Mouse (Mus musculus) ES-E14 (cell line): ENCODE measurements around the gene Eml4. TPM values are rescaled to one million over a fixed set of nuclear protein-coding genes. Genes with fewer than 3 reads are reported as not detected.
A peak's percentile ranks its signal among the peaks of the same experiment; 100 is the strongest.

Source experiments
- DNase-seq: peaks from one replicate; pipeline ENCODE4 v3.0.0-alpha.2; 2013; ENCODE audit warnings: low read depth, low spot score
- H3K27ac ChIP-seq: 2 replicates; pipeline ENCODE4 v1.5.1; 2012; ENCODE audit warnings: low read depth, mild to moderate bottlenecking, low read length, moderate library complexity, mixed read lengths; ENCODE audit not compliant: poor library complexity, insufficient read depth, severe bottlenecking
- H3K36me3 ChIP-seq: 2 replicates; pipeline ENCODE4 v1.6.1; 2012; ENCODE audit warnings: mild to moderate bottlenecking, low read length, moderate library complexity, mixed read lengths; ENCODE audit not compliant: control insufficient read depth, poor library complexity, insufficient read depth, severe bottlenecking
- H3K4me1 ChIP-seq, 2 experiments: fragments of 150-350 bp in 1 of 2; sonication (generic) in 1 of 2; 2 replicates each; pipeline ENCODE4 v1.6.1; 2012; ENCODE audit warnings: low read length in 2 of 2, mild to moderate bottlenecking in 1 of 2, mixed read lengths in 1 of 2; ENCODE audit not compliant: control insufficient read depth in 2 of 2, insufficient read depth in 2 of 2, poor library complexity in 1 of 2
- H3K4me3 ChIP-seq, 2 experiments: fragments of 150-350 bp in 1 of 2; sonication (generic) in 1 of 2; 2 replicates each; pipeline ENCODE4 v1.5.1; 2012; ENCODE audit warnings: low read length in 2 of 2, low read depth in 1 of 2, mild to moderate bottlenecking in 1 of 2, mixed read lengths in 1 of 2; ENCODE audit not compliant: insufficient read depth in 1 of 2, poor library complexity in 1 of 2, severe bottlenecking in 1 of 2
- H3K9ac ChIP-seq: 2 replicates; pipeline ENCODE4 v1.6.1; 2012; ENCODE audit warnings: low read depth, mild to moderate bottlenecking, low read length, mixed read lengths; ENCODE audit not compliant: poor library complexity, insufficient read depth, severe bottlenecking
- H3K9me3 ChIP-seq: fragments of 150-350 bp; sonication (generic); 2 replicates; pipeline ENCODE4 v1.6.1; 2012; ENCODE audit warnings: low read depth, mild to moderate bottlenecking, low read length; ENCODE audit not compliant: control insufficient read depth, insufficient read depth
- CHD2 ChIP-seq: IDR thresholded peaks from 2 replicates; pipeline ENCODE4 v1.6.1; 2014; ENCODE audit warnings: mild to moderate bottlenecking, low read depth, low read length, inconsistent platforms
- HCFC1 ChIP-seq: IDR thresholded peaks from 2 replicates; pipeline ENCODE4 v1.6.1; 2012; ENCODE audit warnings: low read length, inconsistent platforms, borderline replicate concordance; ENCODE audit not compliant: insufficient read depth
- MAFK ChIP-seq: IDR thresholded peaks from 2 replicates; pipeline ENCODE4 v1.6.1; 2014; ENCODE audit warnings: mild to moderate bottlenecking, low read depth, low read length, inconsistent platforms; ENCODE audit not compliant: insufficient read depth
- ZC3H11A ChIP-seq: IDR thresholded peaks from 2 replicates; pipeline ENCODE4 v1.6.1; 2012; ENCODE audit warnings: low read depth, mild to moderate bottlenecking, inconsistent platforms, low read length, borderline replicate concordance
- ZNF384 ChIP-seq: IDR thresholded peaks from 2 replicates; pipeline ENCODE4 v1.6.1; 2012; ENCODE audit warnings: low read depth, low read length, inconsistent platforms
- in situ Hi-C, 2 experiments: fragments of 600-800 bp; cut with MboI; formaldehyde crosslinking; loops; one replicate each; pipeline ENCODE4 v1.15.1; 2025; ENCODE audit warnings: low sequenced_read_pairs in 2 of 2, inconsistent platforms in 1 of 2; ENCODE audit not compliant: unreplicated experiment in 2 of 2
- total RNA-seq: library from RNA; depleted of rRNA; stranded (reverse); fragments of 300-350 nt; gene quantifications from 2 replicates; pipeline ENCODE4 v1.2.3, GENCODE M21; 2012

Gene Eml4
- total RNA-seq, 1 experiment = 43.0 TPM

- Histone ChIP-seq H3K36me3 (no peaks in the 10 kb centered on the region), H3K4me1 (peaks cover 2 to 5% of the 10 kb centered on the region in 2 experiments; a peak in 2 of 4 replicates), H3K9me3 (no peaks in the 10 kb centered on the region), H3K9ac (no peak overlapping the region), H3K4me3 (no peak overlapping the region), H3K27ac (no peak overlapping the region)
- DNase-seq = no peak
- in situ Hi-C loops = no loop called here
- TF ChIP-seq ZC3H11A (no peak), HCFC1 (no peak), MAFK (no peak), CHD2 (no peak), ZNF384 (no peak)
Measured at GRCm38 (mm10) chr17:83379366-83379765, 28.6 kb downstream of the Eml4 start.

GRCm38 (mm10) chr17:83379791-83380190 lies 29.1 kb downstream of the Eml4 start:
- H3K9ac ChIP-seq = no peak overlapping the region
- TF ChIP-seq MAFK (no peak), ZC3H11A (no peak), HCFC1 (no peak), ZNF384 (no peak), CHD2 (no peak)
- DNase-seq = no peak
- H3K9me3 ChIP-seq = no peaks in the 10 kb centered on the region
- H3K27ac ChIP-seq = no peak overlapping the region
- no peaks in the 10 kb centered on the region for H3K36me3 ChIP-seq
- no peak overlapping the region for H3K4me3 ChIP-seq
- peaks cover 2 to 5% of the 10 kb centered on the region in 2 experiments; a peak in 2 of 4 replicates for H3K4me1 ChIP-seq
- in situ Hi-C loops = no loop called here

GRCm38 (mm10) chr17:83382752-83383151 lies 32.0 kb downstream of the Eml4 start:
- no peak overlapping the region for H3K27ac ChIP-seq
- H3K9me3 ChIP-seq = no peaks in the 10 kb centered on the region
- no peak overlapping the region for H3K4me3 ChIP-seq
- DNase-seq = no peak
- TF ChIP-seq HCFC1 (no peak), CHD2 (no peak), MAFK (no peak), ZC3H11A (no peak)
- in situ Hi-C loops = no loop called here
- no peaks in the 10 kb centered on the region for H3K36me3 ChIP-seq
- peaks cover 0 to 1% of the 10 kb centered on the region in 2 experiments; a peak in 1 of 4 replicates for H3K4me1 ChIP-seq
- H3K9ac ChIP-seq = no peak overlapping the region

GRCm38 (mm10) chr17:83384981-83385380 lies 34.2 kb downstream of the Eml4 start:
- DNase-seq = no peak
- Histone ChIP-seq H3K4me1 (no peaks in the 10 kb centered on the region), H3K9ac (no peak overlapping the region), H3K9me3 (no peaks in the 10 kb centered on the region), H3K27ac (no peak overlapping the region), H3K36me3 (no peaks in the 10 kb centered on the region), H3K4me3 (no peak overlapping the region)
- no peak for TF ChIP-seq HCFC1
- TF ChIP-seq ZNF384 = no peak
- TF ChIP-seq CHD2 = no peak
- TF ChIP-seq ZC3H11A = no peak
- no peak for TF ChIP-seq MAFK
- in situ Hi-C loops = no loop called here

GRCm38 (mm10) chr17:83387161-83387560 lies 36.4 kb downstream of the Eml4 start:
- no peaks in the 10 kb centered on the region for H3K36me3 ChIP-seq
- H3K4me1 ChIP-seq = no peaks in the 10 kb centered on the region
- H3K4me3 ChIP-seq = no peak overlapping the region
- H3K9me3 ChIP-seq = no peaks in the 10 kb centered on the region
- in situ Hi-C loops = no loop called here
- DNase-seq = peak; percentile 31
- TF ChIP-seq CHD2 = no peak
- no peak for TF ChIP-seq ZNF384
- peak; percentile 8; the same call in 1 of the 2 replicates for TF ChIP-seq ZC3H11A
- no peak for TF ChIP-seq MAFK
- TF ChIP-seq HCFC1 = no peak
- H3K27ac ChIP-seq = no peak overlapping the region
- no peak overlapping the region for H3K9ac ChIP-seq
